Mouse (Mus musculus) gastrocnemius, adult 8-10 months (tissue): ENCODE measurements around the gene Tor2a. TPM values are rescaled to one million over a fixed set of nuclear protein-coding genes. Genes with fewer than 3 reads are reported as not detected.
A peak's percentile ranks its signal among the peaks of the same experiment; 100 is the strongest.

Experiments used
- DNase-seq, 2 experiments: peaks; one replicate each; pipeline ENCODE4 v3.0.0; 2022; ENCODE audit warnings: low spot score in 2 of 2
- total RNA-seq, 4 experiments: library from RNA; stranded (reverse); gene quantifications; 2 replicates each; pipeline ENCODE4 v1.2.4; 2022

Tor2a gene
- total RNA-seq: 1 to 10 TPM; 4.3 to 5.1 (median 4.6) TPM

- DNase-seq: peak; percentile 94 to 96
These were observed at the start of gene Tor2a for GRCm38 (mm10) chr2:32757056-32757845. TSS of gene Tor2a (plus strand) at chr2:32757234.

- DNase-seq: no peak
These were observed 48.4 kb upstream of the Tor2a start for GRCm38 (mm10) chr2:32708643-32709042.

GRCm38 (mm10) chr2:32709521-32710137 is 47.4 kb upstream of the Tor2a start:
- no peak for DNase-seq

GRCm38 (mm10) chr2:32710425-32710824 is 46.6 kb upstream of the Tor2a start:
- no peak for DNase-seq

GRCm38 (mm10) chr2:32711301-32712056 is 45.6 kb upstream of the Tor2a start:
- DNase-seq: no peak

- peak; percentile 45 to 56 for DNase-seq
These were observed 44.9 kb upstream of the Tor2a start for GRCm38 (mm10) chr2:32712108-32712551.

- DNase-seq: peak; percentile 91 to 94
These were observed 44.5 kb upstream of the Tor2a start for GRCm38 (mm10) chr2:32712586-32712933.

GRCm38 (mm10) chr2:32712934-32713817 is 43.9 kb upstream of the Tor2a start, which contains the start of gene Cdk9:
TSS of gene Cdk9 (minus strand) at chr2:32713076.
- DNase-seq: peak; percentile 88 to 89

- DNase-seq: no peak
These were observed 42.7 kb upstream of the Tor2a start for GRCm38 (mm10) chr2:32714117-32714986.

GRCm38 (mm10) chr2:32714987-32715425 is 42.0 kb upstream of the Tor2a start:
- DNase-seq: no peak

GRCm38 (mm10) chr2:32718761-32719160 is 38.3 kb upstream of the Tor2a start:
- no peak for DNase-seq

- no peak for DNase-seq
These were observed 37.0 kb upstream of the Tor2a start for GRCm38 (mm10) chr2:32720053-32720452.

- DNase-seq: no peak
These were observed 36.3 kb upstream of the Tor2a start, which contains the start of gene Sh2d3c for GRCm38 (mm10) chr2:32720681-32721229. TSS of gene Sh2d3c (plus strand) at chr2:32721055.

- no peak for DNase-seq
These were observed 35.0 kb upstream of the Tor2a start for GRCm38 (mm10) chr2:32722046-32722445.

- no peak for DNase-seq
These were observed 34.5 kb upstream of the Tor2a start for GRCm38 (mm10) chr2:32722581-32722980.

- no peak for DNase-seq
These were observed 32.9 kb upstream of the Tor2a start for GRCm38 (mm10) chr2:32724149-32724548.

GRCm38 (mm10) chr2:32724832-32725790 is 31.9 kb upstream of the Tor2a start:
- no peak for DNase-seq

GRCm38 (mm10) chr2:32727435-32727834 is 29.6 kb upstream of the Tor2a start:
- peak; percentile 89 to 91 for DNase-seq
